Mouse (Mus musculus) cerebellum, adult 11 months (tissue): Measurements from ENCODE around the gene Atp6v1g2.

Experiments
- DNase-seq: peaks from one replicate; pipeline ENCODE4 v3.0.0; 2022

Gene Atp6v1g2

DNA sequence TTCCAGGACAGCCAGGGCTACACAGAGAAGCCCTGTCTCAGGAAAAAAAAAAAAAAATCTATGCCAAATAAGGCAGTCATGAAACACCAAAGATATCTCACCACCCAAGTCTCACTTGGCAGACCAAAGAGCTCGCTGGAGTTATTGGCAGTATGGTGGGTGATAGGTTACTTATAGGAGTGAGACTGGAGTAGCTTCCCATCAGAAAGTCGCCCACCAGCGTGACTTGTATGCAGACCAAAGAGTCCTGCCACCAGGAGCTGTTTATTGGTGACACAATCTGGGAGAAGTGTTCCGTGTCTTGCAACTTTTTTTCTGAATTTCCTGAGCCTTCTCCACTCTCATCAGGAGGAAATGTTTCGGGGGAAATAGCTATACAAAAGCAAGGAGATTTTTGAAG, 6.2 kb downstream of the Atp6v1g2 start:
- no peak for DNase-seq

DNA sequence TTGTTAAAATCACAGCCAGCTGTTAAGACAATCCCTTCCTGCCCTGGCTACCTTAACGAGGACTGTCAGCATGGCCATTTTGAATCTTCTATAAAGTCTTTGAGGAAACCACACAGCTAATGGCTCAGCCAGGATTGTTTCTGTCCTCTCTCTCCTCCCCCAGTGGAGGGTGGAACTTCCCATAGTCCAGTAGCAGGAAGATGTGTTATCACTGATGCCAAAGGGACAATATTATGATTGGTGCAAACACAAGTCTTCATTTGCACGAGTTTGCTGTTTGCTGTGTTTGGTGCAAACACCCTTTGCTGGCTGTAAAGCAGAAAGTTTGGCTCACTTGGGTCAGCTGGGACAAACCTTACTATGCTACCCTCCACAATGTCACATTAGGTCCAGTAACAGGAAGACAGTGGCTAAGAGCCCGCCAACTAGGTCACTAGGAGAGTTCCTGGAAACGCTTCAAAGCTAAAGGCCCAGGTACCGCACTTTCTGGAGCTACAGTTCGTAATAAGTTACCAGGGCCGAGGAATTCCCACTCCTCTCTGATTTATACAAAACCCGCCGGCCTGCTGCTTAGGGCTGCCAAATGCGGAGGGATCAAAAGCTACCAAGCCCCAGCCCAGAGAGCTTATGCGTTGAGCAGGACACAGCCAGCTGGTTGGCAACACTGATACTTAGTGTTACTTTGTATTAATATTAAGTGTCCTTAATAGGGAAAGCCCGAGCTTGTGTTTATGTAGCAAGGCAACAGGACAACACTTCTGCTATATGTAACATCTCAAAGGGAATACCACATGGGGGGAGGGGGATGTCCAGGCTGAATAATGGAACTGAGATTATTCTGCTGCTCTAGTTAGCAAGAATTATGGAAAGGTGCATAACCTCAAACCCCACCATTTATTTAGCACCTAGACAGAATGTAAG, 7.2 kb downstream of the Atp6v1g2 start:
- no peak for DNase-seq

DNA sequence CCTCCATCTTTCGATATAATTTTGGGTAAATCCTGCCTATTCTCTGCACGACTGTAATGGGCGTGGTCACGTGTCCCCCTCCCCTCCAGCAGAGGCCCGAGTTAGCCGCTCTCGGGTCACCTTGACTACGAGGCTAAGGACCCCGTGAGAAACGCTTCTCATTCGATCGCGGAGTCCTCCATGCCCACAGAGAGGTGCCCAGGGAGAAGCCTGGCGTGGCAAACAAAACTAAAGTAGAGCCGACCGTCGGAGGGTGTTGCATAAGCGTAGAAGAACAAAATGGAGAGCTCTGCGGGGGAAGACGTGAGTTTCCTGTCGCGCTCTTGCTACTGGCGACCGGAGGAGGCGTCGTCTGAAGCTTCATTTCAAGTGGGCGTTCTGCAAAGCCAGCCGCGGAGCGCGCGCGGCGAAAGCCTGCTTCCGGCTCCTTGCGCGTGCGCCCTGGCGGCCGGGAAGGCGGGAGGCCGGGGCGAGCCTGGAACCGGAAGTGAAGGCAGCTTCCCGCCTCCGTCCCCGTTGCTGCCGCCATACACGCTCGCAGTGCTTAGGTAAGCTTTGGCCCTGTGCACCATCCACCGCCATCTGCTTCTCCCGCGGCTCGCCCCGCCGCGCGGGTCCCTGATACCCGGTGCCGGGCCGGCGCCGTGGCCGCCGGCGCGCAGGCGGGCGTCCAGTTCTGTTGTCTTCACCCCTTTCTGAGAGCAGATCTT, 8.0 kb downstream of the Atp6v1g2 start, which contains the start of gene Ddx39b:
Gene Ddx39b, plus strand, starts transcription at position 442 of the 710 bp plus-strand sequence.
- DNase-seq = peak; percentile 95

DNA sequence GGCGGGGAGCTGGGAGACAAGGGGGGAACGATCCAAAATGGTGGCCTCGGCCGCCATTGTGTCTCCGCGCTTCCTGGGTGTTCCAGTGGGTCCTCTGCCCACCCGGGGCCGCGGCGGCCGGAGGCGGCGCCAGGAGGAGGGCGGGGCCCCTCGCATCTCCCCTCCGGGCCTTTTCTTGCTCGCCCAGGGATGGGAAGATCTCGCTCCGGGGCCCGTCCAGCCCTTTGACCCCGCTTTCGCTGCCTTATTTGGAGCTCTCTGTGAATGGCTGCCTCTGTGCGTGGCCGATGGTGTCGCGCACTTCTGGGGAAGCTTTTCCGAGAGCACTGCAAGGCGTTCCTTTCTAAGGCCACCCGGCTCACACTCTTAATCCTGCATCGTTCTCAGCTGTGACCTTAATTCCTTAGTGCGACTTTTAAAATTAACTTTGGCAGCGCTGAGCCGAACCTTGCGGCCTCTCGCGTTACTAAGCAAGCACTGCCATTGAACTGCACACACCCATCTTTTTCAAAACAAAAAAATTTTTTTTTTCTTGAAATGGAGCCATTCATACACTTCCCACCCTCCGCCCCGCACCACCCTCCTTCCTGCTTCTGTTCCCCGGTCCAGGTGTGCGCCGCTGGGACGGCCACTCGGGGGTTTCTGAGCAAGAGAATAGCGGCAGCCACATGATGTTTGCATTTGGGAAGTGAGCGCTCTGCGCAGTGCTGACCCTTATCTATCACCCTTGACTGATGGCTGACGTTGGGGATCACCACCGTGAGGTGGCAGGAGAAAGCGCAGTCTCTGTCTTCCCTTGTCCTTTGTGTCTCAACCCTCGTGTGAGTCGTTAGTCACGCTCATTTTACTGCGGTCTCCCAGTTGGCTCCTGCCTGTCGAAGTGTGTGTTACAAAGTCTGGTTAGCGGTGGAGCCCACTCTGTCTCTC, 8.8 kb downstream of the Atp6v1g2 start:
- no peak for DNase-seq

GRCm38 (mm10) chr17:35243086-35243485, 9.6 kb downstream of the Atp6v1g2 start:
- DNase-seq = peak; percentile 56

GRCm38 (mm10) chr17:35244999-35245398, 11.5 kb downstream of the Atp6v1g2 start:
- no peak for DNase-seq

DNA sequence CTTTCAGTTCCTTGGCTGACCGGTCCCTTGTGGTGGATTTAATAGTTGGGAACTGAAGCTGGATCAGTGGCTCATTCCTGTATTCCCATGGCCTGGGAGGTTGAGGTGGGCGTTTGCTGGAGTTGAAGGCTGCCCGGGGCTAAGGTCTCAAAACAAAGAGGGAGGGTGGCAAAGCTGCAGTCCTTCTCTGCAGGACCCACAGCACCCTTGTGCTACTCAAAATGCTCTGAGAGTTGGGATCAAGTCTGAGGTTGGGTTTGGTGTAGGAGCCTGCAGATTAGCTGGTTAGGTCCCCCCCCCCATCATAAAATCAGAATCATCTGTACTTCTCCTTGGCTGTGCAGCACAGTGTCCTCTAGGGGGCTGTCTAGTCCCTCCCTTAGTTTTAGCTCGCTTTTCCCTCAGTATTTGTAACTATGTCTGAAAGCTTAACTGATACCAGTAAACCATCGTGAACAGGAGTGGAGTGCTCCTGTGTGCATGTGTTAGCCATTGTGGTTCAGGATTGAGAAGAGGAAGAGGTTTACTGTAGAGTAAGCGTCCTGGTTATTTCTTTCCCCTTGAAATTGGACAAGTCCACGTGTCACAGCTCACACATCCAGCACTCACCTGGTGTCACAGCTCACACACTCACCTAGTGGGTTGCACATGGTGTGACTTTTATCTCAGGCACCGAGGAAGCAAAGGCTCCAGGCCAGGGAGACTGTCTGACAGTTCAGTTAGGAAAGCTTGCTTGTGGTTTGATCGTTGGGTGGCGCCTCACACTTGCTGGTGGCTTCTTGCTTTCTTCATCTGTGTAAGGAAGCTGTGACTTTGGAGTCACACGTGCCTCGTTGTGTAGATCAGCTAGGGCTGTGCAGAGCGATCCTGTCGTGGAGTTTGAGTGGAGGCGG, 12.5 kb downstream of the Atp6v1g2 start:
- no peak for DNase-seq

GRCm38 (mm10) chr17:35247144-35247543, 13.7 kb downstream of the Atp6v1g2 start:
- DNase-seq = no peak

DNA sequence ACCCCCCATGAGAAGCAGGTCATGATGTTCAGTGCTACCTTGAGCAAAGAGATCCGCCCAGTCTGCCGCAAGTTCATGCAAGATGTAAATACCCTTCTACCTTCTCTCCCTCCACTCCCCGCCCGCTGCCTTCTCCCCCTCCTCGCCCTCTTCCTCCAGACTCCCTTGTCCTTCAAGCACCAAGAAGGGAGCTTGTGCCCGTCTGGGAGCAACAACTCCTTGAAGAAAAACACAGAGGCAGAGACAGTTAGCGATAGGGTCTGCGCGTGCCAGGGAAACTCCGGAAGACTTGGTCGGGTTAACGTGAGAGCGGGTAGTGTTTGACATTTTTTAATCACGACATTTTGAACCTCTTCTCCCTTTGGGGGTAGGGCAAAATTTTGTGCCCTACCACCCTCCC, 15.5 kb downstream of the Atp6v1g2 start:
- no peak for DNase-seq

DNA sequence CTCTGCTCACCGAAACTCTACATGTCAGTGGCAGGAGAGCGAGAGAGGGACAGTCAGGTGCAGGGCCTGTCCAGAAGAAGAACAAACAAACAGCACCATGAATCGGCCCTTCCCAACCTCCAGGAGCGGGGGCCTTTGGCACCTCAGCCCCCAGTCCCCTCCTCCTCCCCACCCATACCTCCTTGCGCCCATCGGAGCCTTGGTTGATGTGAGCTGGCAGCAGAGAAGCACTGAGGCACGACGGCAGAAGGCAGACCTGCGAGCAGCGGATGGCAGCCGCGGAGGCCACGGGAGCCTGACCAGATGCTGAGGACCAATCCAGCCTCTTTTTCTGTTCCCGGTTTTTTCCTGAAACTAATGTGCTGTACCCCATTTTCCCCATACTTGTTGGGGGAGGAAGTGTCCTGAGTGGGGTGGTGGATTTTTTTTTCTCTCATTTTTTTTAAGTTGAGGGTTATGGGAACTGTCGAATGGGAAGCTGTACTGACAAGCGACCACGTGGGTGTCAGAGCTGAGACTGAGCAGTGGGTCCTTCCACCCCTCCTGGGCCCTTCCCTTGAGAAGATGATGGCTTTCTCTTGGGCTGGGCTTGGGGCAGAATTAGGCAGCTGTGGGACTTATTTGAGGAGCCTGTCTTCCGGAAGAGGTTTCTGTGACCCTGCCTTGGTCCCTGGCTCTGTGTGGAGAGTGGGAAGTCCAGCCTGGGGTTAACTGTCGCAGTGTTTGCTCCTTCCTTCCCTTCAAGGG, 16.2 kb downstream of the Atp6v1g2 start:
- no peak for DNase-seq

GRCm38 (mm10) chr17:35250348-35251120, 17.1 kb downstream of the Atp6v1g2 start:
- DNase-seq = no peak

GRCm38 (mm10) chr17:35251162-35251719, 17.8 kb downstream of the Atp6v1g2 start:
- no peak for DNase-seq

DNA sequence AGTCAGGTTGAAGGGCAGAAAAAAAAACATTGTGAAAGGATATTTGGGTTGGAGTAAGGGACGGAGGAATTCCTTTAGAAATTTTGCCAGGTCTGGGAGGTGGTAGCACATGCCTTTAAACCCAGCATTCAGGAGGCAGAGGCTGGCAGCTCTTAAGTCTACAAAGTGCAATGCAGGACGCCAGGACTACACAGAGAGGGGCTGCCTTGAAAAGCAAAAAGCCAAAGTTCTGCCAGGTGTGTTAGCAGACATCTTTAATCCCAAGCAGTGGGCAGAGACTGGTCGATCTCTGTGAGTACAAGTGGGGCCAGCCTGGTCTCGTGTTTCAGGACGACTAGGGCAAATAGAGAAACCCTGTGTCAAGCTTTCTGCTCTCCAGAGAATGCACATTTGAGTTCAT, 18.5 kb downstream of the Atp6v1g2 start:
- DNase-seq = no peak

DNA sequence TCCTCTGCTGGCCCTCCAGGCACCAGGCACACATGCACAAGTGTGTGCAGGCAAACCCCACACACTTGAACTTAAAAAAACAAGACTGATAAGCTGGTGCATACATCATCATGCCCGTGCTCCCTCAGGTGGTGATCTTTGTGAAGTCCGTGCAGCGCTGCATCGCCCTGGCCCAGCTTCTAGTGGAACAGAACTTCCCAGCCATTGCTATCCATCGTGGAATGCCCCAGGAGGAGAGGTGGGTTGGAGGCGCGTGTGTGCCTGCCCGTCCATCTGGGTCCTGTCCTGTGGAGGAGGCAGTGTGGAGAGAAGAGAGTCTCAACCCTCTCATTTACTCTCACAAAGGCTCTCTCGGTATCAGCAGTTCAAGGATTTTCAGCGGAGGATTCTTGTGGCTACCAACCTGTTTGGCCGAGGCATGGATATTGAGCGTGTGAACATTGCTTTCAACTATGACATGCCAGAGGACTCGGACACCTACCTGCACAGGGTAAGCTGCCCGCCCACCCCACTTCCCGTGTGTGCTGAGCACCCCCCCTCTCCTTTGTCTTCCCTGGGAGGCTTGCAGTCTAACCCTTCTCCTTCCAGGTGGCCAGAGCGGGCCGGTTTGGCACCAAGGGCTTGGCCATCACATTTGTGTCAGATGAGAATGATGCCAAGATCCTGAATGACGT, 19.3 kb downstream of the Atp6v1g2 start:
- no peak for DNase-seq

GRCm38 (mm10) chr17:35253293-35254093, 20.0 kb downstream of the Atp6v1g2 start:
- DNase-seq = no peak

GRCm38 (mm10) chr17:35254241-35255098, 21.0 kb downstream of the Atp6v1g2 start:
- DNase-seq = no peak

DNA sequence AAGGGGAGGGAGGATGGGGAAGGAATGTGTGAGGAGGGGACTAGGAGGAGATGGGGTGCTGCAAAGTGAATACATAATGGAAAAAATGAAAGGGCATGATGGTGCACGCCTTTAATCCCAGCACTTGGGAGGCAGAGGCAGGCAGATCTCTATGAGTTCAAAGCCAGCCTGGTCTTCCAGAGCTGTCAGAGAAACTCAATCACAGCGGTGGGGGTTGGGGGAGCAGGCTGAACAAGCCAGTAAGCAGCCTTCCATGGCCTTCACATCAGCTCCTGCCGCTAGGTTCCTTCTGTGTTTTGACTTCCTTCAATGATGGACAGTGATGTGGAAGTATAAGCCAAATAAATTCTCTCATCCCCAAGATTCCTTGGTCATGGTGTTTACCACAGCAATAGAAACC, 21.8 kb downstream of the Atp6v1g2 start:
- no peak for DNase-seq
